Mouse (Mus musculus) small intestine, adult 2 months (tissue): ENCODE results near the gene Mgll.

Experiments used
- CTCF ChIP-seq: fragments of 200-500 bp; IDR thresholded peaks from 2 replicates; pipeline ENCODE4 v1.5.1; 2012; ENCODE audit warnings: low read depth, mild to moderate bottlenecking, control low read depth, inconsistent platforms, low read length, moderate library complexity, mixed read lengths; ENCODE audit not compliant: insufficient replicate concordance, insufficient read length; ENCODE audit errors: extremely low read depth
- POLR2A ChIP-seq: fragments of 200-500 bp; IDR thresholded peaks from 2 replicates; pipeline ENCODE4 v1.6.1; 2012; ENCODE audit warnings: low read depth, mild to moderate bottlenecking, control low read depth, inconsistent platforms, low read length, moderate library complexity

GRCm38 (mm10) chr6:88793243-88793642 lies 69.0 kb downstream of the Mgll start:
- TF ChIP-seq POLR2A, result no peak
- TF ChIP-seq CTCF, result no peak
